Mouse (Mus musculus): ENCODE results near the gene Lrrk1. TPM values are rescaled to one million over a fixed set of nuclear protein-coding genes. Genes with fewer than 3 reads are reported as not detected.

The Lrrk1 gene
- total RNA-seq, 1 experiment = 7.4 TPM

GRCm38 (mm10) chr7:66342323-66342722, 45.8 kb downstream of the Lrrk1 start:
- in situ Hi-C loops (cut with MboI; ENCODE audit: low sequenced_read_pairs in 2 of 2, unreplicated experiment in 2 of 2) = no loop called here
- H3K9me3 ChIP-seq (ENCODE audit: control insufficient read depth, insufficient read depth, low read depth, low read length) = no peaks in the 10 kb centered on the region
- no peak overlapping the region for H3K4me3 ChIP-seq (ENCODE audit: insufficient read depth in 1 of 2, low read depth in 1 of 2, low read length in 2 of 2, poor library complexity in 1 of 2, severe bottlenecking in 1 of 2)
- H3K9ac ChIP-seq (ENCODE audit: insufficient read depth, low read depth, low read length, poor library complexity, severe bottlenecking) = no peak overlapping the region
- H3K36me3 ChIP-seq (ENCODE audit: control insufficient read depth, insufficient read depth, low read length, poor library complexity, severe bottlenecking) = no peaks in the 10 kb centered on the region
- no peaks in the 10 kb centered on the region for H3K4me1 ChIP-seq (ENCODE audit: control insufficient read depth in 2 of 2, insufficient read depth in 2 of 2, low read length in 2 of 2, poor library complexity in 1 of 2)
- no peak overlapping the region for H3K27ac ChIP-seq (ENCODE audit: insufficient read depth, low read depth, low read length, poor library complexity, severe bottlenecking)
- peak; percentile 42 for DNase-seq (ENCODE audit: low read depth, low spot score)
- TF ChIP-seq HCFC1 (IDR thresholded peaks at IDR 0.05; ENCODE audit: borderline replicate concordance, insufficient read depth, low read length) (no peak), ZNF384 (IDR thresholded peaks at IDR 0.05; ENCODE audit: low read depth, low read length) (no peak), CHD2 (IDR thresholded peaks at IDR 0.05; ENCODE audit: low read depth, low read length) (no peak), MAFK (IDR thresholded peaks at IDR 0.05; ENCODE audit: insufficient read depth, low read depth, low read length) (no peak), ZC3H11A (IDR thresholded peaks at IDR 0.05; ENCODE audit: borderline replicate concordance, low read depth, low read length) (no peak)

GRCm38 (mm10) chr7:66340044-66340443, 48.1 kb downstream of the Lrrk1 start:
- in situ Hi-C loops (cut with MboI; ENCODE audit: low sequenced_read_pairs in 2 of 2, unreplicated experiment in 2 of 2) = no loop called here
- Histone ChIP-seq H3K36me3 (ENCODE audit: control insufficient read depth, insufficient read depth, low read length, poor library complexity, severe bottlenecking) (no peaks in the 10 kb centered on the region), H3K4me3 (ENCODE audit: insufficient read depth in 1 of 2, low read depth in 1 of 2, low read length in 2 of 2, poor library complexity in 1 of 2, severe bottlenecking in 1 of 2) (no peak overlapping the region), H3K27ac (ENCODE audit: insufficient read depth, low read depth, low read length, poor library complexity, severe bottlenecking) (no peak overlapping the region), H3K9ac (ENCODE audit: insufficient read depth, low read depth, low read length, poor library complexity, severe bottlenecking) (no peak overlapping the region), H3K4me1 (ENCODE audit: control insufficient read depth in 2 of 2, insufficient read depth in 2 of 2, low read length in 2 of 2, poor library complexity in 1 of 2) (no peaks in the 10 kb centered on the region), H3K9me3 (ENCODE audit: control insufficient read depth, insufficient read depth, low read depth, low read length) (no peaks in the 10 kb centered on the region)
- TF ChIP-seq CHD2 (IDR thresholded peaks at IDR 0.05; ENCODE audit: low read depth, low read length) = no peak
- no peak for TF ChIP-seq ZC3H11A (IDR thresholded peaks at IDR 0.05; ENCODE audit: borderline replicate concordance, low read depth, low read length)
- TF ChIP-seq MAFK (IDR thresholded peaks at IDR 0.05; ENCODE audit: insufficient read depth, low read depth, low read length) = no peak
- TF ChIP-seq ZNF384 (IDR thresholded peaks at IDR 0.05; ENCODE audit: low read depth, low read length) = no peak
- no peak for TF ChIP-seq HCFC1 (IDR thresholded peaks at IDR 0.05; ENCODE audit: borderline replicate concordance, insufficient read depth, low read length)
- no peak for DNase-seq (ENCODE audit: low read depth, low spot score)

- Histone ChIP-seq H3K4me1 (ENCODE audit: control insufficient read depth in 2 of 2, insufficient read depth in 2 of 2, low read length in 2 of 2, poor library complexity in 1 of 2) (no peaks in the 10 kb centered on the region), H3K4me3 (ENCODE audit: insufficient read depth in 1 of 2, low read depth in 1 of 2, low read length in 2 of 2, poor library complexity in 1 of 2, severe bottlenecking in 1 of 2) (no peak overlapping the region), H3K27ac (ENCODE audit: insufficient read depth, low read depth, low read length, poor library complexity, severe bottlenecking) (no peak overlapping the region), H3K9me3 (ENCODE audit: control insufficient read depth, insufficient read depth, low read depth, low read length) (no peaks in the 10 kb centered on the region), H3K9ac (ENCODE audit: insufficient read depth, low read depth, low read length, poor library complexity, severe bottlenecking) (no peak overlapping the region), H3K36me3 (ENCODE audit: control insufficient read depth, insufficient read depth, low read length, poor library complexity, severe bottlenecking) (no peaks in the 10 kb centered on the region)
- DNase-seq (ENCODE audit: low read depth, low spot score) = no peak
- in situ Hi-C loops (cut with MboI; ENCODE audit: low sequenced_read_pairs in 2 of 2, unreplicated experiment in 2 of 2) = no loop called here
- TF ChIP-seq ZNF384 (IDR thresholded peaks at IDR 0.05; ENCODE audit: low read depth, low read length) = no peak
- no peak for TF ChIP-seq CHD2 (IDR thresholded peaks at IDR 0.05; ENCODE audit: low read depth, low read length)
- no peak for TF ChIP-seq HCFC1 (IDR thresholded peaks at IDR 0.05; ENCODE audit: borderline replicate concordance, insufficient read depth, low read length)
- TF ChIP-seq ZC3H11A (IDR thresholded peaks at IDR 0.05; ENCODE audit: borderline replicate concordance, low read depth, low read length) = no peak
- no peak for TF ChIP-seq MAFK (IDR thresholded peaks at IDR 0.05; ENCODE audit: insufficient read depth, low read depth, low read length)
These were observed 48.5 kb downstream of the Lrrk1 start for GRCm38 (mm10) chr7:66339625-66340024.

- no peaks in the 10 kb centered on the region for H3K9me3 ChIP-seq (ENCODE audit: control insufficient read depth, insufficient read depth, low read depth, low read length)
- in situ Hi-C loops (cut with MboI; ENCODE audit: low sequenced_read_pairs in 2 of 2, unreplicated experiment in 2 of 2) = no loop called here
- no peak for DNase-seq (ENCODE audit: low read depth, low spot score)
- no peak overlapping the region for H3K4me3 ChIP-seq (ENCODE audit: insufficient read depth in 1 of 2, low read depth in 1 of 2, low read length in 2 of 2, poor library complexity in 1 of 2, severe bottlenecking in 1 of 2)
- H3K27ac ChIP-seq (ENCODE audit: insufficient read depth, low read depth, low read length, poor library complexity, severe bottlenecking) = no peak overlapping the region
- no peak for TF ChIP-seq ZNF384 (IDR thresholded peaks at IDR 0.05; ENCODE audit: low read depth, low read length)
- no peak for TF ChIP-seq CHD2 (IDR thresholded peaks at IDR 0.05; ENCODE audit: low read depth, low read length)
- TF ChIP-seq HCFC1 (IDR thresholded peaks at IDR 0.05; ENCODE audit: borderline replicate concordance, insufficient read depth, low read length) = no peak
- TF ChIP-seq MAFK (IDR thresholded peaks at IDR 0.05; ENCODE audit: insufficient read depth, low read depth, low read length) = no peak
- no peak for TF ChIP-seq ZC3H11A (IDR thresholded peaks at IDR 0.05; ENCODE audit: borderline replicate concordance, low read depth, low read length)
- H3K36me3 ChIP-seq (ENCODE audit: control insufficient read depth, insufficient read depth, low read length, poor library complexity, severe bottlenecking) = no peaks in the 10 kb centered on the region
- no peaks in the 10 kb centered on the region for H3K4me1 ChIP-seq (ENCODE audit: control insufficient read depth in 2 of 2, insufficient read depth in 2 of 2, low read length in 2 of 2, poor library complexity in 1 of 2)
- no peak overlapping the region for H3K9ac ChIP-seq (ENCODE audit: insufficient read depth, low read depth, low read length, poor library complexity, severe bottlenecking)
These were observed 51.2 kb downstream of the Lrrk1 start for GRCm38 (mm10) chr7:66336955-66337354.

All from ES-E14 (cell line).